Mouse (Mus musculus): ENCODE data around the gene Krt8.

Krt8 gene

DNA sequence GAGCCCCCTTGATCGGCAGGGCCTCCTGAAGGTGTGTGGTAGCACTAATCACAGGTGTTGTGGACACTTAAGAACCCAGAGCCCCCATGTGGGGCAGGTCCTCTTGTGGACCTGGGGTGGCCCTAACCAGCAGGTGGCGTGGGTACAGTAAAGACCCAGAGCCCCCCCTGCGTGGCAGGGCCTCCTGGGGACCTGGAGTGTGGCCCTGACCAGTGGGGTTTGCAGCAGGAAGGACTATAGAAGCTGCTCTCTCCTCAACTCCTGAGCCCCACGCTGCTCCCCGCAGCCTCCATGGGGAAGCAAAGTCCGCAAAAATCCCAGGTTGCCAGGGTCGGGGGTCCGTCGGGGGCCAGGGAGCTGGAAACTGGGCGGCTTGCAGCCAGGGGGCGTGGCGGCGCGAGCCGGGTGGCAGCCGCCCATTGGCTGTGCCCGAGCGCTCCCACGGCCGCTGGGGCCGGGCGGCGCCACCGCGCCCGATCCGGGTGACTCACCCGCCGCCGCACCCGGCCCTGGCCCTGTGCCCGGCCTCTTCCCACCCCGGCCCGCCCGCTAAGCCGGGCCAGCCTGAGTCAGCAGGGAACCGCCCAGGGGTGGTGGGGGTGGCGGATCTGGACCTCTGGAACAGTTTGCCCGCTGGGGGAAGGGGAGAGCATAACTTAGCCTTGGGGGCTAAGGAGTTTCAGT, 27.1 kb downstream of the Krt8 start:
- in situ Hi-C loops (cut with MboI; ENCODE audit: low sequenced_read_pairs): loop anchor here (5.0 kb wide), 1 partner anchor 645 kb away; no protein-coding TSS in a partner anchor

DNA sequence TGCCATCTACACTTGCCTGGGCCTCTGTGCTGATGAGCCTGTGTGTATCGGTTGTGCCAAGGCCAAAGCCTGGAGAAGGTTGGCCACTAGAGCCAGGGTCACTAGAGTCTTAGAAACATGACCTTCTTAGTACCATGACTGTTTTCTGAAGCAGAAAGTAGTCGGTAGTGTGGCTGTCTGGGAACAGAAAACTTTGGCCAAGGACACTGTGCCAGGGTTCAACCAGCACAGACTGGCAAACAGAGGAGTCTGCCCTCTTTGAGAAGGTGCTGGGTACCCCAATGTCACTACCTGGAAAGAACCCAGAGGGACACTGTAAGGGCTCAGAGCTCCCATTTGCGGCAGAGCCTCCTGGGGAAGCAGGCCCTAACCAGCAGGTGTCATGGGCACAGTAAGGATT, 27.6 kb downstream of the Krt8 start:
- in situ Hi-C loops (cut with MboI; ENCODE audit: low sequenced_read_pairs): loop anchor here (5.0 kb wide), 1 partner anchor 644 kb away; no protein-coding TSS in a partner anchor

DNA sequence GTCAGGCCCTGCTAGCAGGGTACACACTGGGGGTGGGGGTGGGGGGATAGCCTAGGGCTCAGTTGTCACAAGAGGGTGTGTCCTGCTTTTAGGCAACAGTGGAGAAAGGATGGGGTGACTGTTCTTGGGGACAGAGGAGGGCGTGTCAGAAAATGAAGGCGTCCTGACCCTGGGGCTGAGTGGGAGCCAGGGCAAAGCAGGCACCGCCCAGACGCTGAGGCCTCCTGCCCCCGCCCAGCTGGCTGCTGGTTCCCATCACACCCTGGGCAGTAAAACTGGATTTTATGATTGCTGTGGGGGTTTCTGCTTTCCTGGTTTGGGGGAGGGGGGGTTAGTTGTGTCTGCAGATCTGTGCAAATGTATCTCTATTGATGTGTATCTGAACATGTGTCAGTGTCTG, 28.3 kb downstream of the Krt8 start:
- in situ Hi-C loops (cut with MboI; ENCODE audit: low sequenced_read_pairs): loop anchor here (5.0 kb wide), 1 partner anchor 644 kb away; no protein-coding TSS in a partner anchor

DNA sequence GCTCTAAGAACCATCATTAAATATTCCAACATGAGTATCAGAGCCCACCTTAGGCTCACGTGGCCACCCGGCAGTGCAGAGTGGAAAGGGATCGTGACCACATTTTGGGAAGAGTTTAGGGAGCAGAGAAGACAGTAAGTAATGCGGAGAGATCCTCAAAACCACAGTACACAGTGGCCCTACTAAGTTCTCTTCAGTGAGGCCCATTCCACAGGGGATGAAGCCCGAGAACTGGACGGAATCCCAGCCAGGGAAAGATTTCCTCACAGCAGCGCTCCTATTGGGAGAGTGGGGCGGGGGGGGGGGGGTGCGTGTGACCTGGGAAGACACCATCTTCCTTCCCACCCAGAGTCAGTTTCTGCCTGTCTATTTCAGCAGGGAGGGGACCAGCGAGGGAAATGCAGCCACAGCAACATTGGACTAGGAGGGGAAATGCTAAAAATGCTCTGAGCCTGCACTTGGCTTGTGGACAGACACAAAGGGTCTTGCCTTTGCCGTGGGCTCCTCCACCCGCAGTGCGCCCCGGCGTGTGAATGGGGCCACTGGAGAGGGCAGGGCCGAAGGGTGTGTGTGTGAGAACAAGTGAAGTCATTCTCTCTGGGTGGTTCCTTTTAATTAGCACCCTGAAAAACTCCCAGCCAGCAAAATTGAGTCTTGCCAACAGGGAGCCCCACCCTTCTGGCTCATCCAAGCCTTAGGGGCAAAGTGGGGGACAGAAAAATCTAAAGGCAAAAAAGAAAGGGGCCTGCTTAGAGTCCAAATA, 30.0 kb downstream of the Krt8 start:
- in situ Hi-C loops (cut with MboI; ENCODE audit: low sequenced_read_pairs): no loop called here

DNA sequence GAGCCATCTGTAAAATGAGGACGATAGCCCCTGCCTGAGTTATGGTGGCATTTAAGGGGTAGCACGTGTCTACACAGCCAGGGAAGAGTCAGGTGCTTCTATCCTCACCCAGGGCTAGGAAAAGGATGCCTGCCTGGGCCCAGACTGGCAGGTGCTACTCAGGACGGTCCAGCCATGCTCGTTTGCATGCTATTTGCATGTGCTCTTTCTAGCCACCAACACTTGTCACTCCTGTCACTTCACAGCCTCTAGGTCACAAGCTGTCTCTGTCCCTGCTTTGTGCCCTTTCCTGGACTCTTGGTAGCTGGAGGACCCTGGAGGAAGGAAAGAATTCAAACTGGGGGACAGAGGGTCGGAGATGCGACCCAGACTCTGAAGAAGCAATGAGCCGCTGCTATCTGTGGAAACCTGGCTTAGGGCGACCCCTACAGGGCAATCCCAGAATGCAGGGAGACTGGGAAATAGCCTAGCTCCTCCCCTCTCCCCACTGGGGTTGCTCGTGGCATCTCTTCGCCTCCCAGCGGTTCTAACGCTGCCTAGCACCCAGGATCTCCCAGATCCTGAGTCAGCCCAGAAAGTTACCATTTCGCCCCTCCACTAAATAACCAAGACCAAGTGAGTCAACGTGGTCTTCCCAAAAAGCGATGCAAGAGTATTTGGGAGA, 30.7 kb downstream of the Krt8 start:
- in situ Hi-C loops (cut with MboI; ENCODE audit: low sequenced_read_pairs): no loop called here

GRCm38 (mm10) chr15:101970536-101970935, 33.7 kb downstream of the Krt8 start:
- in situ Hi-C loops (cut with MboI; ENCODE audit: low sequenced_read_pairs): no loop called here

- in situ Hi-C loops (cut with MboI; ENCODE audit: low sequenced_read_pairs): no loop called here
These were observed 37.5 kb downstream of the Krt8 start for GRCm38 (mm10) chr15:101966808-101967207.

DNA sequence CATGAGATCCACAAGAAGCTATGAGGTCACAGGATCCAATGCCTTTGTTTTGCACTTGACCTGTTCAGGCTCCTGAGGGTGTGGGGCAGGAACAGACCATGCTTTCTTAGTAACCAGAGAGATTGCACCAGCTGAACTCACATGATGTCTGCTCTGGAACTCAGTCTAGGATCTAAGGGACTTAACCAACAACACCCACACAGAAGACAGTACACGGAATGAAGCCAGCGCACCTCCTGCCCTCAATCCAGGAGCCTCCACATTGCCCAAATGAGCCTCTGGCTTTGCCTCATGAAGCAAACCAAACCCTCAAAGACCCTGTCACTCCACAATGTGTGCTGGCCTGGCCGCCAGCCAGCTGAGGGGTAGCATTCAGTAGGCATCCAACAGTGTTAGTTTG, 45.4 kb downstream of the Krt8 start:
- in situ Hi-C loops (cut with MboI; ENCODE audit: low sequenced_read_pairs): no loop called here

DNA sequence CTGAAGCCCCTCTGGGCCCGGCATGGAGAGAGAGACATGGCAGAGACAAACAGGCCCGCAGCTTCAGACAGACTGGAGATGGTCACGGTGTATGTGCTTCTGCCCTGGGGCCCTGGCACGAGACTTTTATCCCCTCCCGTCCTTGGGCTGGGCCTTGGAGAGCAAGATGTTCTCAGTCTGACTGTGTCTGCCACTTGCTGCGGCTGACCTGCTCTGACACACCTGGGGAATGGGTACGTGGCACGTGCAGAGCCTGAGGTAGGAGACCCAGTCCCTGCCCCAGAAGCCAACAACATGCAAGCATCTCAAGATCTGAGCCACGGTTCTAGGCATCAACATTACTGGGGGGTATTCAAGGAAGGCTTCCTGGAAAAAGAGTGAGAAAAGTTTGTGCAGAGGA, 50.1 kb downstream of the Krt8 start, which contains the start of gene Krt78:
Krt78 (minus strand) TSS at position 101 of the 400 bp plus-strand sequence.
- in situ Hi-C loops (cut with MboI; ENCODE audit: low sequenced_read_pairs): no loop called here

DNA sequence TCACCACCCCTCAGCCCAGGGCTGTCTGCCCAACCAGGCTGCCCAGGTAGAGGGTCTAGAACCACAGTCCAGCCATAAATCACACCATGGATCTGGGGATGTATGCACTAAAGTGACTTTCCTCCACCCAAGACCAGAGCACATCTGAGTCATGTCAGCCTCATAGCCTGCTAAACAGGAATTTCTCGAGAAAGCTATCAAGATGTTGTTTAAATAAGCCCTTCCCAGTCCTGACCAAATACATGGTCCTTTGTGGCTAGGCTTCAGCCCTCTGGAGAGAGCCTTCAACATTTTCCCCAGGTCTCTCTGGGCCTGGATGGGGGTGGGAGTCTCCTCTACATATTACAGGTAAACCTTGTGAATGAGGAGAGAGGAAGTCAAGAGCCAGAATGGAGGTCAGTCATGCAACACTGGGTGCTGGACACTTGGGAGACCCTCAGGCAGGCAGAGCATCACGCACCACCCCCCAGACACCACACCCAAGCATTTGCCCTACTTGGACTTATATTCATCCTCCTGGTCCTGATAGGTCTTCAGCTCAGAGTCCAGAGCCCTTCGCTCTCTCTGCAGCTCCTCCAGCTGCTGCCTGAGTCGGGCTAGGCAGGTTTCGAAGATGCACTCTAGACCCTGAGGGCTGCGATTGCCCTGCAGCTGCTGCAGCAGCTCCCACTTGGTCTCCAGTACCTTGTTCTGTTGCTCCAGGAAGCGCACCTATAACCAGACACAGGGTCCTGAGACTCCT, 51.4 kb downstream of the Krt8 start:
- in situ Hi-C loops (cut with MboI; ENCODE audit: low sequenced_read_pairs): no loop called here

Data from CH12F3 (cell line).